Mouse (Mus musculus) thymus, adult 2 months (tissue): ENCODE data around the gene Olfr1183.

Experiments used
- CTCF ChIP-seq: fragments of 200-500 bp; IDR thresholded peaks from 2 replicates; pipeline ENCODE4 v1.5.1; 2012; ENCODE audit warnings: mild to moderate bottlenecking, control low read depth, low read length, moderate library complexity, borderline replicate concordance; ENCODE audit not compliant: control insufficient read depth, poor library complexity, insufficient read depth; ENCODE audit errors: extremely low read depth
- POLR2A ChIP-seq: fragments of 200-500 bp; IDR thresholded peaks from 2 replicates; pipeline ENCODE4 v1.6.1; 2012; ENCODE audit warnings: mild to moderate bottlenecking, low read length, control low read depth, moderate library complexity; ENCODE audit not compliant: control insufficient read depth, poor library complexity, insufficient read depth; ENCODE audit errors: extremely low read depth

GRCm38 (mm10) chr2:88483298-88483697 lies 28.6 kb downstream of the Olfr1183 start, which contains the start of gene Olfr1184:
- no peak for TF ChIP-seq POLR2A
- no peak for TF ChIP-seq CTCF
